ENCODE assay signal across 13 mouse cellular contexts in genomic region chr4:59863869-59864268, GRCm38 (mm10). TPM values are rescaled to one million over a fixed set of nuclear protein-coding genes. Genes with fewer than 3 reads are reported as not detected.
A peak's percentile ranks its signal among the peaks of the same experiment; 100 is the strongest.
DNase-seq lines count a peak whose midpoint lies in the region; ATAC-seq and TF ChIP-seq lines count a peak whose summit lies in the region.
"Had no signal": no experiment of that assay in that cellular context is flagged by ENCODE, and none has a peak within 500 bp of the region (broad histone marks: within the 10 kb centered on the region; RNA-seq: fewer than 3 reads in every experiment).

No protein-coding gene starts in this region.

- TF ChIP-seq CTCF in liver, postnatal 0 days (IDR thresholded peaks at IDR 0.05; ENCODE audit: low read depth): no peak
- no peak for TF ChIP-seq CTCF in hindbrain, postnatal 0 days (IDR thresholded peaks at IDR 0.05; ENCODE audit: low read depth)

- H3K27me3 ChIP-seq in heart, embryonic 13.5 days (replicated peaks): no peaks in the 10 kb centered on the region
- H3K27me3 ChIP-seq in liver, postnatal 0 days (ENCODE audit: insufficient read depth, low read length): no peaks in the 10 kb centered on the region
- H3K27me3 ChIP-seq in hindbrain, postnatal 0 days (ENCODE audit: insufficient read depth, low read length): no peaks in the 10 kb centered on the region
- H3K27me3 ChIP-seq: embryonic facial prominence, embryonic 15.5 days had no signal

- peak; percentile 11 for DNase-seq in adrenal gland, adult 2 months
- DNase-seq in adrenal gland, postnatal 10 days: no peak
- peak; percentile 83 for DNase-seq in 416B (ENCODE audit: low read depth)
- peak; percentile 49 for DNase-seq in liver, postnatal 0 days
- no peak for DNase-seq in hindbrain, postnatal 0 days (ENCODE audit: low spot score)
- no peak for DNase-seq in cerebellum, postnatal 25 days
- no peak for DNase-seq in frontal cortex, postnatal 36 days (ENCODE audit: low spot score in 2 of 2)
- DNase-seq: cerebellum, adult 8-10 months; kidney, adult 8-10 months had no signal

- H3K4me2 ChIP-seq in heart, embryonic 13.5 days: no peak overlapping the region
- peak overlapping the region; percentile 33; the same call in 1 of the 2 replicates for H3K4me2 ChIP-seq in liver, postnatal 0 days (ENCODE audit: low read depth, low read length)
- H3K4me2 ChIP-seq in hindbrain, postnatal 0 days (ENCODE audit: low read depth, low read length): no peak overlapping the region
- H3K4me2 ChIP-seq: embryonic facial prominence, embryonic 15.5 days; midbrain, embryonic 11.5 days had no signal

- no peaks in the 10 kb centered on the region for H3K9me3 ChIP-seq in heart, embryonic 13.5 days
- H3K9me3 ChIP-seq in liver, postnatal 0 days (ENCODE audit: low read length): no peaks in the 10 kb centered on the region
- no peaks in the 10 kb centered on the region for H3K9me3 ChIP-seq in hindbrain, postnatal 0 days (ENCODE audit: low read length)
- H3K9me3 ChIP-seq: embryonic facial prominence, embryonic 15.5 days had no signal

- no peak overlapping the region for H3K9ac ChIP-seq in heart, embryonic 13.5 days
- no peak overlapping the region for H3K9ac ChIP-seq in liver, postnatal 0 days (replicated peaks)
- no peak overlapping the region for H3K9ac ChIP-seq in hindbrain, postnatal 0 days (replicated peaks; ENCODE audit: low read length)
- H3K9ac ChIP-seq: embryonic facial prominence, embryonic 15.5 days had no signal

- 0 out of 2 replicates have a peak overlapping the region, but pooled peaks have one; percentile 12 for H3K27ac ChIP-seq in heart, embryonic 13.5 days (replicated peaks)
- H3K27ac ChIP-seq in liver, postnatal 0 days (ENCODE audit: low read depth): peak overlapping the region; percentile 64
- no peak overlapping the region for H3K27ac ChIP-seq in hindbrain, postnatal 0 days
- H3K27ac ChIP-seq: embryonic facial prominence, embryonic 15.5 days had no signal

- peak; percentile 80 for TF ChIP-seq EP300 in liver, postnatal 0 days (IDR thresholded peaks at IDR 0.05; ENCODE audit: low read depth)

- WGBS in heart, embryonic 13.5 days: 48% methylated on average over 6 of the region's 6 CpGs
- WGBS in liver, postnatal 0 days (ENCODE audit: insufficient replicate concordance): 29% methylated on average over 6 of the region's 6 CpGs
- WGBS in hindbrain, postnatal 0 days: 79% methylated on average over 6 of the region's 6 CpGs

- H3K36me3 ChIP-seq in heart, embryonic 13.5 days: peaks cover 6% of the 10 kb centered on the region; the same call in 1 of the 2 replicates
- H3K36me3 ChIP-seq in liver, postnatal 0 days (replicated peaks; ENCODE audit: insufficient read depth, low read length): 0 out of 2 replicates have a peak, but pooled peaks cover 2% of the 10 kb centered on the region
- no peaks in the 10 kb centered on the region for H3K36me3 ChIP-seq in hindbrain, postnatal 0 days (ENCODE audit: insufficient read depth, low read length)
- H3K36me3 ChIP-seq: embryonic facial prominence, embryonic 15.5 days had no signal

- peaks cover 25% of the 10 kb centered on the region for H3K4me1 ChIP-seq in heart, embryonic 13.5 days
- peaks cover 11% of the 10 kb centered on the region for H3K4me1 ChIP-seq in liver, postnatal 0 days (ENCODE audit: insufficient read depth)
- H3K4me1 ChIP-seq in hindbrain, postnatal 0 days (ENCODE audit: insufficient read depth, low read length): no peaks in the 10 kb centered on the region; the same call in 1 of the 2 replicates

- H3K4me3 ChIP-seq in heart, embryonic 13.5 days: no peak overlapping the region
- H3K4me3 ChIP-seq in liver, postnatal 0 days (ENCODE audit: low read depth, low read length): no peak overlapping the region
- no peak overlapping the region for H3K4me3 ChIP-seq in hindbrain, postnatal 0 days (ENCODE audit: low read length)
- H3K4me3 ChIP-seq: embryonic facial prominence, embryonic 15.5 days had no signal

- no peak for ATAC-seq in heart, embryonic 13.5 days (ENCODE audit: extremely low read depth, insufficient number of reproducible peaks, low FRiP score, low TSS enrichment)
- peak; percentile 87 for ATAC-seq in liver, postnatal 0 days
- no peak for ATAC-seq in hindbrain, postnatal 0 days

RNA-seq across cellular contexts. Expression of gene Slc46a2, which starts 51.0 kb away (rescaled TPM):
- not detected for total RNA-seq in adrenal gland, adult 2 months (2021)
- not detected in 2 replicates for polyA plus RNA-seq in adrenal gland, adult 2 months (2012; rRNA removed)
- not detected for total RNA-seq in adrenal gland, postnatal 10 days (2021)
- polyA plus RNA-seq in heart, embryonic 13.5 days (2015; fragmentation: Nextera tagmentation; extraction: Ambion mirVana): 0.15 and 0.74 TPM in 2 replicates
- not detected in 2 replicates for polyA plus RNA-seq in liver, postnatal 0 days (2015; fragmentation: Nextera tagmentation; extraction: Ambion mirVana)
- not detected in 2 replicates for total RNA-seq in hindbrain, postnatal 0 days (2014; rRNA removed)
- 0.05 TPM in 1 of 2 replicates, not detected in the other for polyA plus RNA-seq in hindbrain, postnatal 0 days (2015; fragmentation: Nextera tagmentation; extraction: Ambion mirVana)
- total RNA-seq: left cerebral cortex, adult 18-20 months had no signal

RNA-seq across cellular contexts. Expression of gene Snx30, which starts 58.2 kb away (rescaled TPM):
- 1 to 10 TPM; 5.3 to 6.6 TPM for total RNA-seq in adrenal gland, adult 2 months (2021)
- polyA plus RNA-seq in adrenal gland, adult 2 months (2012; rRNA removed): 0.90 and 2.4 TPM in 2 replicates
- total RNA-seq in adrenal gland, postnatal 10 days (2021): 1 to 10 TPM; 8.0 to 8.9 TPM
- polyA plus RNA-seq in heart, embryonic 13.5 days (2015; fragmentation: Nextera tagmentation; extraction: Ambion mirVana): 4.1 and 4.4 TPM in 2 replicates
- 3.5 and 4.5 TPM in 2 replicates for polyA plus RNA-seq in liver, postnatal 0 days (2015; fragmentation: Nextera tagmentation; extraction: Ambion mirVana)
- total RNA-seq in hindbrain, postnatal 0 days (2014; rRNA removed): 31.2 and 34.1 TPM in 2 replicates
- 15.8 and 18.3 TPM in 2 replicates for polyA plus RNA-seq in hindbrain, postnatal 0 days (2015; fragmentation: Nextera tagmentation; extraction: Ambion mirVana)

Comparison
In these comparisons a context has a peak if more than half of its experiments do, and no peak if none do; other contexts are left out.
1. DNase-seq: peak in adrenal gland, adult 2 months (single experiment), 416B (single experiment) and liver, postnatal 0 days (single experiment); none in adrenal gland, postnatal 10 days (single experiment), hindbrain, postnatal 0 days (single experiment), cerebellum, postnatal 25 days (0 of 2) and frontal cortex, postnatal 36 days (0 of 2).